Mouse (Mus musculus) liver, embryonic 14.5 days (tissue): Measurements from ENCODE around the gene Plcl2. TPM values are rescaled to one million over a fixed set of nuclear protein-coding genes. Genes with fewer than 3 reads are reported as not detected.
A peak's percentile ranks its signal among the peaks of the same experiment; 100 is the strongest.

Experiments used
- ATAC-seq: fragments of 200-750 bp; cut with Nextera tagmentation; 2 replicates; pipeline ENCODE4 v1.8.0; 2017; ENCODE audit warnings: moderate number of reproducible peaks, mild to moderate bottlenecking, moderate library complexity; ENCODE audit not compliant: insufficient read depth
- DNase-seq, 3 experiments: peaks; one replicate each; pipeline ENCODE4 v3.0.0-alpha.2; 2012 to 2013; ENCODE audit warnings: low read depth in 3 of 3, low spot score in 3 of 3
- H3K27ac ChIP-seq: fragments of 300-500 bp; sonication (generic); 2 replicates; pipeline ENCODE4 v1.5.1; 2014; ENCODE audit warnings: moderate library complexity, mild to moderate bottlenecking, control low read depth, inconsistent platforms
- H3K27me3 ChIP-seq: fragments of 300-500 bp; sonication (generic); 2 replicates; pipeline ENCODE4 v1.6.1; 2014; ENCODE audit warnings: mild to moderate bottlenecking, low read length, moderate library complexity; ENCODE audit not compliant: control insufficient read depth, insufficient read depth
- H3K36me3 ChIP-seq: fragments of 300-500 bp; sonication (generic); replicated peaks from 2 replicates; pipeline ENCODE4 v1.6.1; 2014; ENCODE audit warnings: low read depth; ENCODE audit not compliant: control insufficient read depth, insufficient read depth
- H3K4me1 ChIP-seq, 2 experiments: fragments of 200-500 bp in 1 of 2; fragments of 300-500 bp in 1 of 2; sonication (generic) in 1 of 2; replicated peaks; 2 replicates each; pipeline ENCODE4 v1.6.1; 2012 to 2014; ENCODE audit warnings: antibody characterized with exemption in 1 of 2, inconsistent platforms in 1 of 2, low read length in 1 of 2; ENCODE audit not compliant: control insufficient read depth in 2 of 2, insufficient read depth in 2 of 2
- H3K4me2 ChIP-seq: fragments of 300-500 bp; sonication (generic); 2 replicates; pipeline ENCODE4 v1.6.1; 2014; ENCODE audit warnings: low read depth, mild to moderate bottlenecking, control low read depth, moderate library complexity
- H3K4me3 ChIP-seq, 2 experiments: fragments of 200-500 bp in 1 of 2; fragments of 300-500 bp in 1 of 2; sonication (generic) in 1 of 2; 2 replicates each; pipeline ENCODE4 v1.5.1; 2012 to 2014; ENCODE audit warnings: low read depth in 2 of 2, low read length in 2 of 2, mild to moderate bottlenecking in 2 of 2, control low read depth in 1 of 2, inconsistent platforms in 1 of 2, moderate library complexity in 1 of 2; ENCODE audit not compliant: insufficient read depth in 1 of 2
- H3K9ac ChIP-seq: fragments of 300-500 bp; sonication (generic); replicated peaks from 2 replicates; pipeline ENCODE4 v1.6.1; 2014; ENCODE audit warnings: mild to moderate bottlenecking, control low read depth, moderate library complexity
- H3K9me3 ChIP-seq: fragments of 300-500 bp; sonication (generic); 2 replicates; pipeline ENCODE4 v1.6.1; 2016; ENCODE audit warnings: low read length, mixed read lengths; ENCODE audit not compliant: control insufficient read depth
- CTCF ChIP-seq: IDR thresholded peaks from 2 replicates; pipeline ENCODE4 v1.5.1; 2016; ENCODE audit warnings: antibody characterized with exemption, low read depth, control low read depth
- EP300 ChIP-seq: IDR thresholded peaks from 2 replicates; pipeline ENCODE4 v1.6.1; 2016; ENCODE audit warnings: antibody characterized with exemption, low read depth
- WGBS: fragments of 180-500 bp; shearing (Covaris S2); extraction: QIAGEN DNeasy Blood & Tissue Kit; methylation state at CpG from one replicate; pipeline ENCODE4 v1.1.7; 2014; ENCODE audit not compliant: insufficient replicate concordance; 5-methylcytosine and 5-hydroxymethylcytosine counted together
- polyA plus RNA-seq, 2 experiments: library from polyadenylated mRNA; depleted of rRNA in 1 of 2; stranded (reverse) in 1 of 2; unstranded in 1 of 2; fragments of >200 nt; fragmentation: Nextera tagmentation in 1 of 2; extraction: Ambion mirVana in 1 of 2; gene quantifications; 2 replicates each; pipeline versions ENCODE4 v1.2.1 to v1.2.3; 2012 to 2014

Gene Plcl2
- polyA plus RNA-seq, 2 experiments = 1.2 to 1.9 TPM

GRCm38 (mm10) chr17:50609908-50610307 lies 100.7 kb downstream of the Plcl2 start:
- H3K4me1 ChIP-seq = no peaks in the 10 kb centered on the region
- H3K4me2 ChIP-seq = no peak overlapping the region
- 67% methylated on average over 4 of the region's 4 CpGs for WGBS
- no peak overlapping the region for H3K4me3 ChIP-seq
- DNase-seq = no peak
- no peak for TF ChIP-seq EP300
- TF ChIP-seq CTCF = no peak
- no peak for ATAC-seq
- no peaks in the 10 kb centered on the region for H3K9me3 ChIP-seq
- no peaks in the 10 kb centered on the region for H3K36me3 ChIP-seq
- H3K27me3 ChIP-seq = no peaks in the 10 kb centered on the region
- H3K27ac ChIP-seq = no peak overlapping the region
- H3K9ac ChIP-seq = no peak overlapping the region

GRCm38 (mm10) chr17:50620794-50621537 lies 111.8 kb downstream of the Plcl2 start:
- TF ChIP-seq CTCF (no peak), EP300 (no peak)

GRCm38 (mm10) chr17:50621996-50622395 lies 112.8 kb downstream of the Plcl2 start:
- Histone ChIP-seq H3K27me3 (no peaks in the 10 kb centered on the region), H3K27ac (no peak overlapping the region), H3K4me2 (no peak overlapping the region), H3K9me3 (no peaks in the 10 kb centered on the region), H3K4me3 (no peak overlapping the region), H3K36me3 (no peaks in the 10 kb centered on the region), H3K9ac (no peak overlapping the region), H3K4me1 (0 out of 4 replicates have a peak, but pooled peaks cover 0 to 2% of the 10 kb centered on the region in 2 experiments)
- no peak for ATAC-seq
- 58% methylated on average over 3 of the region's 3 CpGs for WGBS
- no peak for DNase-seq
- no peak for TF ChIP-seq CTCF
- no peak for TF ChIP-seq EP300

More at GRCm38 (mm10) chr17:50620794-50621537, 111.8 kb downstream of the Plcl2 start:
- DNase-seq = no peak
- Histone ChIP-seq H3K27ac (no peak overlapping the region), H3K9ac (no peak overlapping the region), H3K9me3 (no peaks in the 10 kb centered on the region), H3K4me2 (no peak overlapping the region), H3K36me3 (no peaks in the 10 kb centered on the region), H3K27me3 (no peaks in the 10 kb centered on the region), H3K4me3 (no peak overlapping the region), H3K4me1 (0 out of 4 replicates have a peak, but pooled peaks cover 0 to 2% of the 10 kb centered on the region in 2 experiments)
- WGBS = 40% methylated on average over 7 of the region's 7 CpGs
- no peak for ATAC-seq

- no peak for ATAC-seq
- H3K4me1 ChIP-seq = 0 out of 4 replicates have a peak, but pooled peaks cover 0 to 2% of the 10 kb centered on the region in 2 experiments
- TF ChIP-seq EP300 = no peak
- no peak for TF ChIP-seq CTCF
- no peak overlapping the region for H3K9ac ChIP-seq
- H3K36me3 ChIP-seq = no peaks in the 10 kb centered on the region
- H3K27ac ChIP-seq = no peak overlapping the region
- no peaks in the 10 kb centered on the region for H3K27me3 ChIP-seq
- no peaks in the 10 kb centered on the region for H3K9me3 ChIP-seq
- no peak for DNase-seq
- 69% methylated on average over 4 of the region's 4 CpGs for WGBS
- H3K4me2 ChIP-seq = no peak overlapping the region
- H3K4me3 ChIP-seq = no peak overlapping the region
These were observed 116.4 kb downstream of the Plcl2 start for GRCm38 (mm10) chr17:50625584-50625983.

- Histone ChIP-seq H3K27ac (no peak overlapping the region), H3K4me1 (no peaks in the 10 kb centered on the region), H3K9ac (no peak overlapping the region), H3K27me3 (no peaks in the 10 kb centered on the region), H3K9me3 (no peaks in the 10 kb centered on the region), H3K4me3 (no peak overlapping the region), H3K4me2 (no peak overlapping the region), H3K36me3 (no peaks in the 10 kb centered on the region)
- TF ChIP-seq CTCF = no peak
- no peak for TF ChIP-seq EP300
- ATAC-seq (0 out of 2 replicates have a peak, but pooled peaks have one; percentile 8), DNase-seq (no peak)
- WGBS = 78% methylated on average over 3 of the region's 3 CpGs
These were observed 118.5 kb downstream of the Plcl2 start for GRCm38 (mm10) chr17:50627658-50628057.
